18 mouse cellular contexts compared by ENCODE assay signal in genomic region chr17:75071174-75071573, GRCm38 (mm10).
DNase-seq lines count a peak whose midpoint lies in the region; ATAC-seq and TF ChIP-seq lines count a peak whose summit lies in the region.
"Had no signal": no experiment of that assay in that cellular context is flagged by ENCODE, and none has a peak within 500 bp of the region (broad histone marks: within the 10 kb centered on the region; RNA-seq: fewer than 3 reads in every experiment).

No protein-coding gene starts in this region.

- peak overlapping the region; percentile 33; the same call in 1 of the 2 replicates for H3K9ac ChIP-seq in heart, embryonic 13.5 days
- H3K9ac ChIP-seq in liver, embryonic 12.5 days: no peak overlapping the region
- H3K9ac ChIP-seq in stomach, embryonic 15.5 days: no peak overlapping the region
- no peak overlapping the region for H3K9ac ChIP-seq in intestine, postnatal 0 days (ENCODE audit: low read depth, low read length)
- H3K9ac ChIP-seq: embryonic facial prominence, embryonic 15.5 days; forebrain, embryonic 12.5 days; hindbrain, embryonic 15.5 days had no signal

- no peak for TF ChIP-seq CTCF in intestine, postnatal 0 days (IDR thresholded peaks at IDR 0.05; ENCODE audit: low read depth)

- no peaks in the 10 kb centered on the region for H3K27me3 ChIP-seq in heart, embryonic 13.5 days (replicated peaks)
- H3K27me3 ChIP-seq in liver, embryonic 12.5 days (replicated peaks): no peaks in the 10 kb centered on the region
- no peaks in the 10 kb centered on the region for H3K27me3 ChIP-seq in stomach, embryonic 15.5 days (replicated peaks)
- H3K27me3 ChIP-seq in intestine, postnatal 0 days (replicated peaks; ENCODE audit: control insufficient read depth, insufficient read depth, low read length): no peaks in the 10 kb centered on the region
- H3K27me3 ChIP-seq: embryonic facial prominence, embryonic 15.5 days had no signal

- H3K27ac ChIP-seq in heart, embryonic 13.5 days (replicated peaks): peak overlapping the region; percentile 86
- peak overlapping the region; percentile 70 for H3K27ac ChIP-seq in liver, embryonic 12.5 days
- H3K27ac ChIP-seq in stomach, embryonic 15.5 days: no peak overlapping the region
- no peak overlapping the region for H3K27ac ChIP-seq in intestine, postnatal 0 days (ENCODE audit: low read depth, low read length)
- H3K27ac ChIP-seq: embryonic facial prominence, embryonic 15.5 days; forebrain, embryonic 12.5 days; hindbrain, embryonic 15.5 days; macrophage had no signal

- 3% methylated on average over 2 of the region's 2 CpGs for WGBS in heart, embryonic 13.5 days
- WGBS in liver, embryonic 12.5 days (ENCODE audit: insufficient replicate concordance): 3% methylated on average over 2 of the region's 2 CpGs
- WGBS in stomach, embryonic 15.5 days: 31% methylated on average over 2 of the region's 2 CpGs
- WGBS in intestine, postnatal 0 days: 26% methylated on average over 2 of the region's 2 CpGs

- no peak for ATAC-seq in heart, embryonic 13.5 days (ENCODE audit: extremely low read depth, insufficient number of reproducible peaks, low FRiP score, low TSS enrichment)
- ATAC-seq in liver, embryonic 12.5 days: peak; percentile 75
- ATAC-seq in stomach, embryonic 15.5 days (ENCODE audit: insufficient read depth, low FRiP score, low read depth): peak; percentile 86
- ATAC-seq in intestine, postnatal 0 days: no peak

- H3K9me3 ChIP-seq in heart, embryonic 13.5 days: no peaks in the 10 kb centered on the region
- H3K9me3 ChIP-seq in liver, embryonic 12.5 days (replicated peaks): no peaks in the 10 kb centered on the region
- H3K9me3 ChIP-seq in stomach, embryonic 15.5 days: no peaks in the 10 kb centered on the region
- H3K9me3 ChIP-seq in intestine, postnatal 0 days (ENCODE audit: control insufficient read depth): no peaks in the 10 kb centered on the region
- H3K9me3 ChIP-seq: embryonic facial prominence, embryonic 15.5 days; forebrain, embryonic 12.5 days; hindbrain, embryonic 15.5 days had no signal

- H3K4me1 ChIP-seq in heart, embryonic 13.5 days: peaks cover 91% of the 10 kb centered on the region
- peaks cover 44% of the 10 kb centered on the region for H3K4me1 ChIP-seq in liver, embryonic 12.5 days
- peaks cover 25% of the 10 kb centered on the region for H3K4me1 ChIP-seq in stomach, embryonic 15.5 days
- H3K4me1 ChIP-seq in intestine, postnatal 0 days (replicated peaks; ENCODE audit: control insufficient read depth, insufficient read depth, low read length): no peaks in the 10 kb centered on the region
- H3K4me1 ChIP-seq: hindbrain, embryonic 15.5 days had no signal

- no peak overlapping the region for H3K4me2 ChIP-seq in heart, embryonic 13.5 days
- peak overlapping the region; percentile 36 for H3K4me2 ChIP-seq in liver, embryonic 12.5 days
- H3K4me2 ChIP-seq in stomach, embryonic 15.5 days: no peak overlapping the region
- no peak overlapping the region for H3K4me2 ChIP-seq in intestine, postnatal 0 days (replicated peaks; ENCODE audit: low read depth)
- H3K4me2 ChIP-seq: embryonic facial prominence, embryonic 15.5 days; forebrain, embryonic 12.5 days; hindbrain, embryonic 15.5 days had no signal

- H3K4me3 ChIP-seq in heart, embryonic 13.5 days: no peak overlapping the region
- H3K4me3 ChIP-seq in liver, embryonic 12.5 days: no peak overlapping the region
- H3K4me3 ChIP-seq in stomach, embryonic 15.5 days (replicated peaks): no peak overlapping the region
- no peak overlapping the region for H3K4me3 ChIP-seq in intestine, postnatal 0 days (ENCODE audit: low read depth, low read length)
- H3K4me3 ChIP-seq: embryonic facial prominence, embryonic 15.5 days; forebrain, embryonic 12.5 days; hindbrain, embryonic 15.5 days had no signal

- H3K36me3 ChIP-seq in heart, embryonic 13.5 days: peaks cover 7% of the 10 kb centered on the region
- H3K36me3 ChIP-seq in liver, embryonic 12.5 days: no peaks in the 10 kb centered on the region
- H3K36me3 ChIP-seq in stomach, embryonic 15.5 days: no peaks in the 10 kb centered on the region
- no peaks in the 10 kb centered on the region for H3K36me3 ChIP-seq in intestine, postnatal 0 days (ENCODE audit: control insufficient read depth, insufficient read depth)
- H3K36me3 ChIP-seq: embryonic facial prominence, embryonic 15.5 days; forebrain, embryonic 12.5 days; hindbrain, embryonic 15.5 days had no signal

- DNase-seq in lung, postnatal 10 days: peak; percentile 26
- DNase-seq in lung, postnatal 36 days: no peak
- no peak for DNase-seq in urinary bladder, postnatal 36 days (ENCODE audit: low spot score in 2 of 2)
- DNase-seq in thymus, adult 18-20 months: no peak
- DNase-seq: cerebellum, adult 2 months; gastrocnemius, postnatal 36 days; kidney, adult 8-10 months; kidney, postnatal 4 days; right cerebral cortex, postnatal 4 days; thymus, postnatal 4 days had no signal

Comparison
In these comparisons a context has a peak if more than half of its experiments do, and no peak if none do; other contexts are left out.
1. ATAC-seq: peak in liver, embryonic 12.5 days (single experiment) and stomach, embryonic 15.5 days (single experiment); none in heart, embryonic 13.5 days (single experiment) and intestine, postnatal 0 days (single experiment).
2. H3K27ac ChIP-seq: peak in heart, embryonic 13.5 days (single experiment) and liver, embryonic 12.5 days (single experiment); none in stomach, embryonic 15.5 days (single experiment) and intestine, postnatal 0 days (single experiment).